Mouse (Mus musculus) lung, postnatal 0 days (tissue): ENCODE results near the gene Rpf2.

Experiments used
- CTCF ChIP-seq: IDR thresholded peaks from 2 replicates; pipeline ENCODE4 v1.5.1; 2016; ENCODE audit warnings: antibody characterized with exemption, mild to moderate bottlenecking
- EP300 ChIP-seq: IDR thresholded peaks from 2 replicates; pipeline ENCODE4 v1.6.1; 2016; ENCODE audit warnings: antibody characterized with exemption, mild to moderate bottlenecking, control low read depth

GRCm38 (mm10) chr10:40259542-40259941 is 12.7 kb upstream of the Rpf2 start:
- TF ChIP-seq EP300 (no peak), CTCF (no peak)
